Mouse (Mus musculus): ENCODE data around the gene Kdm6a. TPM values are rescaled to one million over a fixed set of nuclear protein-coding genes. Genes with fewer than 3 reads are reported as not detected.
A peak's percentile ranks its signal among the peaks of the same experiment; 100 is the strongest.

The Kdm6a gene
- 18.3 and 23.3 TPM in 2 replicates for polyA plus RNA-seq (2015; fragmentation: Nextera tagmentation; extraction: Ambion mirVana)

DNA sequence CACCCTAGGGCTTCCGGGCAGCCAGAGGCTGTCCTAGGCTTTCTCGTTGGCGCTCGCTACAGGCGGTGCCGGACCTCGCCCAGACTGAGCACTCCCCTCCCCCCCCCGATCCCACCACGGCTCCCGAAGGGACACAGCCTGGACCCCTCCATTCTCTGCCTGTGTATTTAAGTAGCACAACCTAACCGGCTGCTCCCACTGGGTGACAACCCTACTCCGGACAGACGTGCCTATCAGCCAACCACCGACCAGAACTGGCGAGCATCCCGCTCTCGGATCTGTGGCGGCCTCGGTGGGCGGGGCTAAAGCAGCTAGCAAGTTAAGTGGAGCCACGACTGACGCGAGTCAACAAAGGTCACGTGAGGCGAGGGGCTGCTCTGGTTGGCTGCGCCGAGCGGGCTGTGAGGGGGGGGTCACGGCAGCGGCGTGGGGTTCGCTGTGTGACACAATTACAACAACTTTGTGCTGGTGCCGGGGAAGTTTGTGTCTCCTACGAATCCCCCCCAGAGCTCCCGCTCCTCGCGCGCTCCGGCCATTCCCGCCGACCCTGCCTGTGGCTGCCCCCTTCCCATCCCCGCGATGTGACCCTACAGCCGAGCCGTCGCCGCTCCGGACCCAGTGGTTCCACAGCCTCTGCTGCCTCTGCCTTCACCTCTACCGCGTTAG, at the start of gene Kdm6a:
TSS of gene Kdm6a (plus strand) at position 384 of the 666 bp plus-strand sequence.
- Histone ChIP-seq H3K4me2 (ENCODE audit: low read depth, low read length) (peak within 1 kb of the TSS; percentile 67), H3K36me3 (ENCODE audit: control insufficient read depth, insufficient read depth) (no peaks in the 10 kb centered on the region), H3K27ac (ENCODE audit: low read length) (peak within 1 kb of the TSS; percentile 98), H3K9me3 (replicated peaks; ENCODE audit: control insufficient read depth, low read length) (no peaks in the 10 kb centered on the region), H3K9ac (ENCODE audit: low read depth, low read length) (peak within 1 kb of the TSS; percentile 95), H3K4me3 (ENCODE audit: low read depth, low read length) (peak within 1 kb of the TSS; percentile 93), H3K4me1 (ENCODE audit: control insufficient read depth, low read depth, low read length) (no peaks in the 10 kb centered on the region; the same call in 1 of the 2 replicates), H3K27me3 (ENCODE audit: control insufficient read depth, insufficient read depth, low read depth, low read length) (no peaks in the 10 kb centered on the region)
- peak; percentile 93 for ATAC-seq (ENCODE audit: low read depth)
- under 1% methylated on average over 50 of the region's 50 CpGs for WGBS (ENCODE audit: insufficient replicate concordance)

DNA sequence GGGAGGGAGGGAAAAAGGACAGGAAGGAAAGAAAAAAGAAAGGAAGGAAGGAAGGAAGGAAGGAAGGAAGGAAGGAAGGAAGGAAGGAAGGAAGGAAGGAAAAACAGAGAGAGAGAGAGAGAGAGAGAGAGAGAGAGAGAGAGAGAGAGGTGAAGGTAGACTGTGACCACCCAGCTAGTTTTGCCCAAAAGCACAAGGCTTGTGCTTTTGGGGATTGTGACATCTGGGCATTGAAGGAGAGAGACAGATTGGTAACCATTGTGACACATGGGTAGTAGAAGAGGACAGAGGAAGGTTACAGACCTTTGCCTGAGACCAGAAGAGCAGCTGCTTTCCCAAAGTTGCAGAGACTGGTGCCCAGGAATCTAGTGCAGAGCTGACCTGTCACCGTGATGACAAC, 16.8 kb upstream of the Kdm6a start, which contains the start of gene Dusp21:
TSS of gene Dusp21 (plus strand) at position 301 of the 400 bp plus-strand sequence.
- Histone ChIP-seq H3K9ac (ENCODE audit: low read depth, low read length) (no peak within 1 kb of the TSS), H3K4me3 (ENCODE audit: low read depth, low read length) (no peak within 1 kb of the TSS), H3K4me1 (ENCODE audit: control insufficient read depth, low read depth, low read length) (no peaks in the 10 kb centered on the region), H3K27me3 (ENCODE audit: control insufficient read depth, insufficient read depth, low read depth, low read length) (no peaks in the 10 kb centered on the region), H3K36me3 (ENCODE audit: control insufficient read depth, insufficient read depth) (no peaks in the 10 kb centered on the region), H3K9me3 (replicated peaks; ENCODE audit: control insufficient read depth, low read length) (no peaks in the 10 kb centered on the region), H3K4me2 (ENCODE audit: low read depth, low read length) (no peak within 1 kb of the TSS), H3K27ac (ENCODE audit: low read length) (no peak within 1 kb of the TSS)
- WGBS (ENCODE audit: insufficient replicate concordance): 81% methylated on average over 1 of the region's 1 CpGs
- ATAC-seq (ENCODE audit: low read depth): no peak

DNA sequence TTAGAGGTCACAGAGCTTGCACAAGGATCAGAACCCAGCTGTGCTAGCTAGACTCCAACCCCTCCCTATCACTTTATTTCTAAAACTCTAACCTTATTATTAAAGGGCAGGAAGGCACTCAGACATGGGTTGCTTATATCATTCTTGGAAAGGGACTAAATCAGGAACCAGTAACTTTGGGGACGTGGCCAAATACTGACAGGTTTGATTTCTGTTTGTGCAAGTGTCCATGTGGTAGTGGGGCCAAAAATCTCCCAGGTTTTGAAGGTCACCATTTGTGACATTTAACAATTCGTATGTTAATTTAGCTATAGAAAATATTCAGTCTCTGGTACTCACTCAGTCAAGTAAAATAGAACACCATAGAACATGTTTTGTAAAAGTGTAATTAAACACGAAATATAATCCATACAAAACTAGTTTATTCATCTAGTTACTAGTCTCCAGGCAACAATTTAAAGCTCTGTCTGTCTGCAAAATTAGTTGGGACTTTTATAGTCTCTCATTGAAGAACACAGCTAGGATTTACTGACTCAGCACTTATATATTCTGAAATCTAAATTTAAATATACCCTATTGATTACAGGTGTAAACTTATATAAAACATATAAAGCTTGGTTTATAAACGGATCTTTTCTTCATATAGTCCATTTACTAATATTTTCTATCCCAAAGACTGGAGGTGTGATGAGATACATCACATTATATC, 1.5 kb upstream of the Kdm6a start:
- no peak for ATAC-seq (ENCODE audit: low read depth)
- H3K4me3 ChIP-seq (ENCODE audit: low read depth, low read length): no peak overlapping the region; the same call in 1 of the 2 replicates

DNA sequence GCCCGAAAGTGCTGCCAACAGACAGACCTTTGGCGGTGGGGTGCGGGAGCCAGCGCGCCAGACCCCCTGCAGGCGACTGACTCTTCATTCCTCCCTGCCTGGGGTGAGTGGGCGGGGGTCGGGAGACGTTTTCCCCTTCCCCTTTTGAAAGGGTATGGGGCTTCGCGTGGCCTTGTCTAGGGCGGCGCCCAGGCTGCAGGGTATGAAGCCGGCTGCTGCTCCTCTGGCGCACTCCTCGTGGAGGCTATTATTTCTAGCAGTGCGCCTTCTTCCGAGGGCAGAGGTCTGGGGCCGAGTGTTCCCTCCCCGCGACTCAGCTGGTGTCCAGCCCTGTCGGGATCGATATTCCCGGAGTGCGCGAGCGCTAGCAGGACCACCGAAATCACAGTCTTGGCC, 581 bp upstream of the Kdm6a start:
- no peaks in the 10 kb centered on the region for H3K9me3 ChIP-seq (replicated peaks; ENCODE audit: control insufficient read depth, low read length)
- H3K27ac ChIP-seq (ENCODE audit: low read length): peak overlapping the region; percentile 77
- WGBS (ENCODE audit: insufficient replicate concordance): 2% methylated on average over 28 of the region's 28 CpGs
- ATAC-seq (ENCODE audit: low read depth): peak; percentile 41
- peak overlapping the region; percentile 93 for H3K4me3 ChIP-seq (ENCODE audit: low read depth, low read length)
- H3K4me1 ChIP-seq (ENCODE audit: control insufficient read depth, low read depth, low read length): no peaks in the 10 kb centered on the region; the same call in 1 of the 2 replicates
- peak overlapping the region; percentile 83 for H3K9ac ChIP-seq (ENCODE audit: low read depth, low read length)
- no peaks in the 10 kb centered on the region for H3K36me3 ChIP-seq (ENCODE audit: control insufficient read depth, insufficient read depth)
- no peaks in the 10 kb centered on the region for H3K27me3 ChIP-seq (ENCODE audit: control insufficient read depth, insufficient read depth, low read depth, low read length)
- H3K4me2 ChIP-seq (ENCODE audit: low read depth, low read length): peak overlapping the region; percentile 67

More for the DNA sequence above, 1.5 kb upstream of the Kdm6a start:
- Histone ChIP-seq H3K27ac (ENCODE audit: low read length) (no peak overlapping the region), H3K4me2 (ENCODE audit: low read depth, low read length) (peak overlapping the region; percentile 67; the same call in 1 of the 2 replicates), H3K27me3 (ENCODE audit: control insufficient read depth, insufficient read depth, low read depth, low read length) (no peaks in the 10 kb centered on the region), H3K9ac (ENCODE audit: low read depth, low read length) (no peak overlapping the region), H3K36me3 (ENCODE audit: control insufficient read depth, insufficient read depth) (no peaks in the 10 kb centered on the region), H3K9me3 (replicated peaks; ENCODE audit: control insufficient read depth, low read length) (no peaks in the 10 kb centered on the region), H3K4me1 (ENCODE audit: control insufficient read depth, low read depth, low read length) (no peaks in the 10 kb centered on the region; the same call in 1 of the 2 replicates)
- 47% methylated on average over 4 of the region's 4 CpGs for WGBS (ENCODE audit: insufficient replicate concordance)

DNA sequence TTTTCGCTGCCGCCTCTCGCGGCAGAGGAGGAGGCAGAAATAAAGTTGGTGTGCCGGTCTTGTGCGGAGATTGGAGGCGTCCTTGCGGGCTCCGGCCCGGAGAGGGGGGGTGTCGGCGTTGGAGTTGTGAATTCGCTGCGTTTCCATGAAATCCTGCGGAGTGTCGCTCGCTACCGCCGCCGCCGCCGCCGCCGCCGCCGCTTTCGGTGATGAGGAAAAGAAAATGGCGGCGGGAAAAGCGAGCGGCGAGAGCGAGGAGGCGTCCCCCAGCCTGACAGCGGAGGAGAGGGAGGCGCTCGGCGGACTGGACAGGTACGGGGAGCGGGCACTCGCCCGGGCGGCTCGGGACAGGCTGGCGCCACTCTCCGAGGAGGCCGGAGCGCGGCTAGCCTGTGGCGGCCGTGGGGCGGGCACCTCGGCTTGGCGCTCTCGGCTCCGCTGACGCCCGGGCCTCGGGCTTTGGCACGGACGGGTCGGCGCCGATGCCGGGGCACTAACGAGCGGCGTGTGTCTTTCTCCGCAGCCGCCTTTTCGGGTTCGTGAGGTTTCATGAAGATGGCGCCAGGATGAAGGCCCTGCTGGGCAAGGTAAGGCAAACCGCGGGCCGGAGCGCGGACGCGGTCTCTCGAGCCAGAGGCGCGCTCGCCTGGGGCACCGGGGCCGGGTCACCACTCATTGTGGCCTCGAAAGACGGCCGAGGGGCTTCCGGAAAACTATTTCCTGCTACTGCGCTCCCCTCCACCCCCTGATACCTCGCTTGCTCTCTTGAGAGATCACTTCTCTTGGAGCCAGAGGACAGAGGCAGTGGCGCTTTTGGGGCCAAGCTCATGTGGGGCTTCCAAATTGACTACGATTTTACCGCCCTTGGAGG, 721 bp downstream of the Kdm6a start:
- Histone ChIP-seq H3K9ac (ENCODE audit: low read depth, low read length) (peak overlapping the region; percentile 95), H3K27ac (ENCODE audit: low read length) (peak overlapping the region; percentile 98), H3K9me3 (replicated peaks; ENCODE audit: control insufficient read depth, low read length) (no peaks in the 10 kb centered on the region), H3K27me3 (ENCODE audit: control insufficient read depth, insufficient read depth, low read depth, low read length) (no peaks in the 10 kb centered on the region), H3K36me3 (ENCODE audit: control insufficient read depth, insufficient read depth) (no peaks in the 10 kb centered on the region), H3K4me2 (ENCODE audit: low read depth, low read length) (peak overlapping the region; percentile 50), H3K4me3 (ENCODE audit: low read depth, low read length) (peak overlapping the region; percentile 93), H3K4me1 (ENCODE audit: control insufficient read depth, low read depth, low read length) (no peaks in the 10 kb centered on the region; the same call in 1 of the 2 replicates)
- under 1% methylated on average over 88 of the region's 95 CpGs for WGBS (ENCODE audit: insufficient replicate concordance)
- peak; percentile 25 for ATAC-seq (ENCODE audit: low read depth)

DNA sequence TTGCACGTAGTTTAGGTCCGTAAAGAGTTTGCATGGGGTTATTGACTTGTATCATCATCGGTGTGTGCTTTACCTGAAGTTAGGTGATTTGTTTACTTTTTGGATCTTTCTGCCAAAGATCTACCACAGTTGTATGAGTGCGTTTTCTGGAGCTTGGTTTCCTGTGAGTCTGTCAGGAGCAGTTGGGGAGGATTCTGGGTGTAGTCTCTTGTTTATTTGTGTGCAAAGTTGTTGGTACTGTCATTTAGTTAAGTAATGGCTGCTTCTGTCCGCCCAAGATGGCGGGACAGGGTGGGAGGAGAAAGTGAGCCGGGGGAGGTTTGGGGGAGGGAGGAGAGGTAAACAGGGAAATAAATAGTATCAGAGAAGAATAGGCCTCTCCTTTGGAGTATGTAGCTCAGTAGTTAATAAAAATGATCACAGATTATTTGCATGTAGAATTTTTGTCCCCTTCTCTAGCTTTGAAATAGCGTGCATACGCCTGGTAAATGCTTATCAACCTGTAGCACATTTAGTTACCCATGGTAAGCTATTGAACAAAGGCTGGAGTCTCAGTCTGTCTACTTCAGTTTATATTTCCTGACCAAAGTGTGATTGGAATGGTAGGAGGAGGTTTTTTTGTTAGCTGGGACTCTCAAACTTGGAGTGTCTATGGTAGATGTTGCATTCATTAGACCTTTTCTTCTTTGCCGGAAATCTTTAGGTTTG, 1.7 kb downstream of the Kdm6a start:
- Histone ChIP-seq H3K4me1 (ENCODE audit: control insufficient read depth, low read depth, low read length) (no peaks in the 10 kb centered on the region; the same call in 1 of the 2 replicates), H3K4me2 (ENCODE audit: low read depth, low read length) (peak overlapping the region; percentile 50), H3K9ac (ENCODE audit: low read depth, low read length) (peak overlapping the region; percentile 95), H3K36me3 (ENCODE audit: control insufficient read depth, insufficient read depth) (no peaks in the 10 kb centered on the region), H3K27ac (ENCODE audit: low read length) (peak overlapping the region; percentile 98), H3K27me3 (ENCODE audit: control insufficient read depth, insufficient read depth, low read depth, low read length) (no peaks in the 10 kb centered on the region), H3K9me3 (replicated peaks; ENCODE audit: control insufficient read depth, low read length) (no peaks in the 10 kb centered on the region), H3K4me3 (ENCODE audit: low read depth, low read length) (peak overlapping the region; percentile 93)
- 1% methylated on average over 10 of the region's 10 CpGs for WGBS (ENCODE audit: insufficient replicate concordance)
- ATAC-seq (ENCODE audit: low read depth): no peak

DNA sequence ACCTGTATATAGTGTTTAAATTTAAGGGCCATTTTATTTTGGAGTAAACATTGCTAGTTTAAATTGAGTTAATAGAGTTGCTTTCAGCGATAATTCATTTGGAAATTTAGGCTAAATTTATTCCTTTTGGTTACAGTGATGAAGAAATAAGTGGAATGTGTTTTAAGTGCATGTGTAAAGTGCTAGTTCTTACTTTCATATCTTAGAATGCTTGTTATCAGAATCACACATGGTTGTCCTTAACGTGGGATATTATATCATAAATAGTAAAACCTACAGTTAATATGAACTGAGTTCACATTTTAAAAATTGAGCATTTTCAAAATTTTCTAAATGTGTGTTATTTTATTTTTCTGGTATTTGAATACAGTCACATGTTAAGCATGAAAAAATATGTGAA, 2.7 kb downstream of the Kdm6a start:
- no peak overlapping the region for H3K4me2 ChIP-seq (ENCODE audit: low read depth, low read length)
- H3K4me3 ChIP-seq (ENCODE audit: low read depth, low read length): no peak overlapping the region
- H3K9me3 ChIP-seq (replicated peaks; ENCODE audit: control insufficient read depth, low read length): no peaks in the 10 kb centered on the region
- H3K36me3 ChIP-seq (ENCODE audit: control insufficient read depth, insufficient read depth): no peaks in the 10 kb centered on the region
- WGBS (ENCODE audit: insufficient replicate concordance): 34% methylated on average over 2 of the region's 2 CpGs
- H3K4me1 ChIP-seq (ENCODE audit: control insufficient read depth, low read depth, low read length): no peaks in the 10 kb centered on the region; the same call in 1 of the 2 replicates
- ATAC-seq (ENCODE audit: low read depth): no peak
- H3K27ac ChIP-seq (ENCODE audit: low read length): no peak overlapping the region
- H3K27me3 ChIP-seq (ENCODE audit: control insufficient read depth, insufficient read depth, low read depth, low read length): no peaks in the 10 kb centered on the region
- H3K9ac ChIP-seq (ENCODE audit: low read depth, low read length): no peak overlapping the region

DNA sequence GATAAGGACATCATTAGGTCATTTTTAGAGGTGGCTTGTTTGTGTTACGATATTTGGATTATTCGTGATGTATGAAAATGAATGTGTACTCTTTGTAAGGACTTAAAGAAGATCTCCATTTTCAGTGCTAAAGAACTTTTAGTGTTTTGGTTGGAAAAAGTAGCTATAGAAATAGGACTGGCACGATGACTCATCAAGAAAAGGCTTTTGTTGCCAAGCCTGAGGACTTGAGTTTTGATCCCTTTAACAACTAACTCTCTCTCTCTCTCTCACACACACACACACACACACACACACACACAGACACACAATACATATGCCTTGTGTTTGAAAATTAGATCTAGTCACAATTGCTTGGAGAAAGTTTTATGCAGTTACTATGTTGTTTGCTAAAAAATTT, 4.6 kb downstream of the Kdm6a start:
- H3K27me3 ChIP-seq (ENCODE audit: control insufficient read depth, insufficient read depth, low read depth, low read length): no peaks in the 10 kb centered on the region
- no peak overlapping the region for H3K4me2 ChIP-seq (ENCODE audit: low read depth, low read length)
- WGBS (ENCODE audit: insufficient replicate concordance): 62% methylated on average over 3 of the region's 3 CpGs
- H3K36me3 ChIP-seq (ENCODE audit: control insufficient read depth, insufficient read depth): no peaks in the 10 kb centered on the region
- no peak overlapping the region for H3K27ac ChIP-seq (ENCODE audit: low read length)
- no peaks in the 10 kb centered on the region; the same call in 1 of the 2 replicates for H3K4me1 ChIP-seq (ENCODE audit: control insufficient read depth, low read depth, low read length)
- ATAC-seq (ENCODE audit: low read depth): no peak
- H3K9me3 ChIP-seq (replicated peaks; ENCODE audit: control insufficient read depth, low read length): no peaks in the 10 kb centered on the region
- H3K9ac ChIP-seq (ENCODE audit: low read depth, low read length): no peak overlapping the region
- no peak overlapping the region for H3K4me3 ChIP-seq (ENCODE audit: low read depth, low read length)

All from liver, embryonic 16.5 days (tissue).